8 mouse cellular contexts compared by ENCODE assay signal in the genomic region with DNA sequence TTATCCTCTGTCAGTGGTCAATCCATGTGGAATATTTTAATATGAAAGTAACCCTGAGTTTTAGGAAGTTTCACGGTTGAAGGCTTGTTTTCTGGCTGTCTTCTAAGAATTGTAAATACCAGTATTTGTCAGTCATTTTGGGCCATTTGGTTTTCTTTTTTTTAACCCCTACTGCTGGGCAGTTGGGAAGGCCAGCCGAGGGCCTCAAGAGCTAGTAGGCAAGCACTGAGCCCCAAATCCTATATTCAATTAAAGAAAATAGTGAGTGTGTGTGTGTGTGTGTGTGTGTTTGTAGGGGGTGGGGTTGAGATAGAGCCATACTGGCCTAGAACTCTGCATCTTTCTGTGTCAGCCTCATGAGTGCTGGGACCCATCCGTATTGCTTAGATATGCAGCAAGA. TPM values are rescaled to one million over a fixed set of nuclear protein-coding genes. Genes with fewer than 3 reads are reported as not detected.
A peak's percentile ranks its signal among the peaks of the same experiment; 100 is the strongest.
DNase-seq lines count a peak whose midpoint lies in the region; ATAC-seq and TF ChIP-seq lines count a peak whose summit lies in the region.

No protein-coding gene starts in this region.

- H3K4me3 ChIP-seq in kidney, adult 2 months (ENCODE audit: insufficient read depth, low read depth, low read length) = peak overlapping the region; percentile 99; the same call in 1 of the 2 replicates
- H3K4me3 ChIP-seq in bone marrow, adult 2 months (replicated peaks; ENCODE audit: control insufficient read depth, low read depth, low read length) = peak overlapping the region; percentile 5
- peak overlapping the region; percentile 96 for H3K4me3 ChIP-seq in hindbrain, embryonic 13.5 days
- H3K4me3 ChIP-seq in midbrain, embryonic 12.5 days = peak overlapping the region; percentile 96

- H3K4me1 ChIP-seq in kidney, adult 2 months (ENCODE audit: control insufficient read depth, insufficient read depth, low read length) = peaks cover 10% of the 10 kb centered on the region
- H3K4me1 ChIP-seq in bone marrow, adult 2 months (ENCODE audit: control insufficient read depth, insufficient read depth, low read length) = peaks cover 2% of the 10 kb centered on the region; the same call in 1 of the 2 replicates
- peaks cover 14% of the 10 kb centered on the region for H3K4me1 ChIP-seq in hindbrain, embryonic 13.5 days (replicated peaks)
- H3K4me1 ChIP-seq in midbrain, embryonic 12.5 days = peaks cover 12% of the 10 kb centered on the region

- peak overlapping the region; percentile 99; the same call in 1 of the 2 replicates for H3K9ac ChIP-seq in hindbrain, embryonic 13.5 days
- H3K9ac ChIP-seq in midbrain, embryonic 12.5 days (replicated peaks) = peak overlapping the region; percentile 94

- DNase-seq in kidney, adult 2 months = no peak
- no peak for DNase-seq in kidney, adult 8-10 months
- DNase-seq in adrenal gland, adult 18-20 months (ENCODE audit: low spot score in 2 of 2) = no peak
- DNase-seq in thymus, postnatal 25 days = no peak

- no peak for ATAC-seq in hindbrain, embryonic 13.5 days (ENCODE audit: low FRiP score)
- no peak for ATAC-seq in midbrain, embryonic 12.5 days (ENCODE audit: low FRiP score, low read depth)
- no peak for ATAC-seq in CD4-positive, CD25-positive, alpha-beta regulatory T cell, adult 4 months

- no peak for TF ChIP-seq POLR2A in kidney, adult 2 months (IDR thresholded peaks at IDR 0.05; ENCODE audit: low read depth, low read length)
- no peak for TF ChIP-seq POLR2A in bone marrow, adult 2 months (IDR thresholded peaks at IDR 0.05; ENCODE audit: borderline replicate concordance, control insufficient read depth, low read depth, low read length)

- TF ChIP-seq CTCF in kidney, adult 2 months (conservative IDR thresholded peaks at IDR 0.05; ENCODE audit: insufficient read depth, insufficient read length, low read depth, low read length) = no peak
- no peak for TF ChIP-seq CTCF in bone marrow, adult 2 months (IDR thresholded peaks at IDR 0.05; ENCODE audit: control insufficient read depth, insufficient read depth, low read length)

- H3K27me3 ChIP-seq in kidney, adult 2 months (replicated peaks; ENCODE audit: control insufficient read depth, insufficient read depth, low read length) = no peaks in the 10 kb centered on the region
- no peaks in the 10 kb centered on the region for H3K27me3 ChIP-seq in hindbrain, embryonic 13.5 days
- H3K27me3 ChIP-seq in midbrain, embryonic 12.5 days = no peaks in the 10 kb centered on the region

- WGBS in kidney, adult 2 months = 37% methylated on average over 3 of the region's 3 CpGs
- 35% methylated on average over 3 of the region's 3 CpGs for WGBS in bone marrow, adult 2 months
- WGBS in hindbrain, embryonic 13.5 days = 70% methylated on average over 3 of the region's 3 CpGs
- WGBS in midbrain, embryonic 12.5 days = 65% methylated on average over 3 of the region's 3 CpGs

- H3K27ac ChIP-seq in kidney, adult 2 months (ENCODE audit: insufficient read depth, low read depth, low read length) = no peak overlapping the region
- no peak overlapping the region for H3K27ac ChIP-seq in bone marrow, adult 2 months (ENCODE audit: control insufficient read depth, insufficient read depth, low read depth, low read length, poor library complexity)
- no peak overlapping the region for H3K27ac ChIP-seq in hindbrain, embryonic 13.5 days
- H3K27ac ChIP-seq in midbrain, embryonic 12.5 days (replicated peaks) = no peak overlapping the region

- peaks cover 3% of the 10 kb centered on the region for H3K36me3 ChIP-seq in kidney, adult 2 months (ENCODE audit: control insufficient read depth, insufficient read depth, low read length)
- peaks cover 24% of the 10 kb centered on the region for H3K36me3 ChIP-seq in hindbrain, embryonic 13.5 days
- peaks cover 18% of the 10 kb centered on the region for H3K36me3 ChIP-seq in midbrain, embryonic 12.5 days

- no peaks in the 10 kb centered on the region for H3K9me3 ChIP-seq in hindbrain, embryonic 13.5 days
- no peaks in the 10 kb centered on the region for H3K9me3 ChIP-seq in midbrain, embryonic 12.5 days

- H3K4me2 ChIP-seq in hindbrain, embryonic 13.5 days = peak overlapping the region; percentile 79
- H3K4me2 ChIP-seq in midbrain, embryonic 12.5 days (replicated peaks) = peak overlapping the region; percentile 70

RNA-seq across cellular contexts. Expression of gene Psma3, which starts 1.5 kb away (rescaled TPM):
- 21.1 and 44.9 TPM in 2 replicates for polyA plus RNA-seq in kidney, adult 2 months (2012; rRNA removed)
- 142 and 186 TPM in 2 replicates for polyA plus RNA-seq in bone marrow, adult 2 months (2011; ENCODE audit: insufficient read depth, insufficient read length, low replicate concordance, missing spikeins)
- 599 and 600 TPM in 2 replicates for polyA plus RNA-seq in hindbrain, embryonic 13.5 days (2015; fragmentation: Nextera tagmentation; extraction: Ambion mirVana)
- polyA plus RNA-seq in midbrain, embryonic 12.5 days (2016; fragmentation: Nextera tagmentation; extraction: Ambion mirVana) = 533 and 555 TPM in 2 replicates
- total RNA-seq in adrenal gland, adult 18-20 months (2021) = 100 to 1,000 TPM; 377 to 394 TPM
- 100 to 1,000 TPM; 319 to 401 TPM for polyA plus RNA-seq in CD4-positive, CD25-positive, alpha-beta regulatory T cell, adult 4 months (2017; shearing (Covaris generic))

RNA-seq across cellular contexts. Expression of gene Actr10, which starts 38.2 kb away (rescaled TPM):
- 31.9 and 44.6 TPM in 2 replicates for polyA plus RNA-seq in kidney, adult 2 months (2012; rRNA removed)
- polyA plus RNA-seq in bone marrow, adult 2 months (2011; ENCODE audit: insufficient read depth, insufficient read length, low replicate concordance, missing spikeins) = 35.6 and 59.6 TPM in 2 replicates
- 216 TPM in 2 replicates for polyA plus RNA-seq in hindbrain, embryonic 13.5 days (2015; fragmentation: Nextera tagmentation; extraction: Ambion mirVana)
- polyA plus RNA-seq in midbrain, embryonic 12.5 days (2016; fragmentation: Nextera tagmentation; extraction: Ambion mirVana) = 232 and 235 TPM in 2 replicates
- total RNA-seq in adrenal gland, adult 18-20 months (2021) = 100 to 1,000 TPM; 173 to 207 TPM
- 100 to 1,000 TPM; 223 to 263 TPM for polyA plus RNA-seq in CD4-positive, CD25-positive, alpha-beta regulatory T cell, adult 4 months (2017; shearing (Covaris generic))

RNA-seq across cellular contexts. Expression of gene Arid4a, which starts 39.9 kb away (rescaled TPM):
- 3.0 and 3.6 TPM in 2 replicates for polyA plus RNA-seq in kidney, adult 2 months (2012; rRNA removed)
- polyA plus RNA-seq in bone marrow, adult 2 months (2011; ENCODE audit: insufficient read depth, insufficient read length, low replicate concordance, missing spikeins) = 36.2 and 58.7 TPM in 2 replicates
- 41.2 and 41.3 TPM in 2 replicates for polyA plus RNA-seq in hindbrain, embryonic 13.5 days (2015; fragmentation: Nextera tagmentation; extraction: Ambion mirVana)
- polyA plus RNA-seq in midbrain, embryonic 12.5 days (2016; fragmentation: Nextera tagmentation; extraction: Ambion mirVana) = 35.8 and 37.1 TPM in 2 replicates
- total RNA-seq in adrenal gland, adult 18-20 months (2021) = 10 to 100 TPM; 18.6 to 20.3 TPM
- polyA plus RNA-seq in CD4-positive, CD25-positive, alpha-beta regulatory T cell, adult 4 months (2017; shearing (Covaris generic)) = 100 to 1,000 TPM; 104 to 130 TPM

Comparison
In these comparisons a context has a peak if more than half of its experiments do, and no peak if none do; other contexts are left out.
1. H3K4me3 ChIP-seq: peak in every context shown above with its lines; median percentile 99 in kidney, adult 2 months; 96 in hindbrain, embryonic 13.5 days; 96 in midbrain, embryonic 12.5 days; 5 in bone marrow, adult 2 months.